Mouse (Mus musculus): ENCODE results near the gene Cntn4. TPM values are rescaled to one million over a fixed set of nuclear protein-coding genes. Genes with fewer than 3 reads are reported as not detected.

The Cntn4 gene
- polyA plus RNA-seq, 1 experiment from 2014 or later: not detected

DNA sequence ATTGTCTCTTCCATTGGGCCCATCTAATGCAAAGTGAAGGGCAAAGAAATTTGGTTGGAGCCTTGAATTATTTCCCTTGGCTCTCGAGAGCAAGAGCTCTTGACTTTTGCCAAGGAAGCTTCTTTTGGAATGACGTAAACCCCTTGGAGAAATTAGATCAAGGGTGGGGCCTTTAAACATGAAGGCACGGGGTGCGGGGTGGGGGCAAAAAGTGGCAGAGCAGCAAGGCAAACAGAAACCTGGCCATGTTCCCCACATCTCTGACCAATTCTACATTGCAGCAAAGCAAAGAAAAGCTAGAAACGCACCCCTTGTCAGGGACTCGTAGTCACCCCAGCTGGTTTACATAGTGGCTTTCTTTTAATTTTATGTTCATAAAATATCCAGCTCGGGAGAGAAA lies 887.9 kb downstream of the Cntn4 start:
- WGBS (ENCODE audit: insufficient replicate concordance): 62% methylated on average over 7 of the region's 7 CpGs
- Histone ChIP-seq H3K4me1 (replicated peaks) (no peaks in the 10 kb centered on the region), H3K27me3 (no peaks in the 10 kb centered on the region), H3K4me3 (replicated peaks) (no peak overlapping the region), H3K4me2 (no peak overlapping the region), H3K36me3 (replicated peaks) (no peaks in the 10 kb centered on the region), H3K27ac (replicated peaks) (no peak overlapping the region), H3K9ac (no peak overlapping the region), H3K9me3 (replicated peaks) (no peaks in the 10 kb centered on the region)
- ATAC-seq (ENCODE audit: insufficient read depth): no peak

DNA sequence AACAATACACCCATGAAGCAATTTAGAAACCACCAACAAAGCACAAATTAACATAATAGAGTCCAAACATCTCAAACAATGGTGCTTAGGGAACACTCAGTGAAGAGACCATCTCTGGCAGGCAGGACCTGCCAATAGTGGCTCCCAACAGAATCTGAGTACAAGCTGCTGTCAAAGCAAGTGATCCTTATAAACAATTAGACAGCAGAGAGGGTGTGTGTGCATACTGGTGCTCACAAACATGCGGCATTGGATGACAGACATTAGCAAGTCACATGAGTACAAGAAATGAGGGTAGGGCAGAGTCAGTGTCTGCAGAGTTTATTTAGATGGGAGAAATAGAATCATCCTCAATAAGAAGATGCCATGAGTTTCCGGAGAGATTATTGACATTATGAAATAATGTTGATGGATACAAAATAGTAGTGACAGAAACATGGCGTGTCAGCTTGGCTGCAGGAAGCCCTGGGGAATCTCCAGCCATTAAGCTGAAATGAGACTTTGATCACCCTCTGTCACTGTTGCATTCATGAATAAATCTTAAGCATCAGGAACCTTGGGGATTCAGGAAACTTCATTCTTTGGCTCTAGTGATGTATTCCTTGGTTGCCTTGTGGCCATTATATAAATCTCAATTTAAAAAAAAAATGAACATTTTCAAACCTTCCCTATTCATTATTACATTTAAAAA lies 888.5 kb downstream of the Cntn4 start:
- H3K4me2 ChIP-seq: no peak overlapping the region
- no peak overlapping the region for H3K4me3 ChIP-seq (replicated peaks)
- no peak overlapping the region for H3K9ac ChIP-seq
- H3K4me1 ChIP-seq (replicated peaks): no peaks in the 10 kb centered on the region
- ATAC-seq (ENCODE audit: insufficient read depth): no peak
- no peaks in the 10 kb centered on the region for H3K27me3 ChIP-seq
- 69% methylated on average over 3 of the region's 3 CpGs for WGBS (ENCODE audit: insufficient replicate concordance)
- H3K27ac ChIP-seq (replicated peaks): no peak overlapping the region
- no peaks in the 10 kb centered on the region for H3K36me3 ChIP-seq (replicated peaks)
- no peaks in the 10 kb centered on the region for H3K9me3 ChIP-seq (replicated peaks)

GRCm38 (mm10) chr6:106566929-106567621 lies 889.6 kb downstream of the Cntn4 start:
- Histone ChIP-seq H3K9me3 (replicated peaks) (no peaks in the 10 kb centered on the region), H3K4me3 (replicated peaks) (no peak overlapping the region), H3K4me2 (no peak overlapping the region), H3K4me1 (replicated peaks) (no peaks in the 10 kb centered on the region), H3K9ac (no peak overlapping the region), H3K27me3 (no peaks in the 10 kb centered on the region), H3K36me3 (replicated peaks) (no peaks in the 10 kb centered on the region), H3K27ac (replicated peaks) (no peak overlapping the region)
- no peak for ATAC-seq (ENCODE audit: insufficient read depth)
- WGBS (ENCODE audit: insufficient replicate concordance): 66% methylated on average over 11 of the region's 11 CpGs

DNA sequence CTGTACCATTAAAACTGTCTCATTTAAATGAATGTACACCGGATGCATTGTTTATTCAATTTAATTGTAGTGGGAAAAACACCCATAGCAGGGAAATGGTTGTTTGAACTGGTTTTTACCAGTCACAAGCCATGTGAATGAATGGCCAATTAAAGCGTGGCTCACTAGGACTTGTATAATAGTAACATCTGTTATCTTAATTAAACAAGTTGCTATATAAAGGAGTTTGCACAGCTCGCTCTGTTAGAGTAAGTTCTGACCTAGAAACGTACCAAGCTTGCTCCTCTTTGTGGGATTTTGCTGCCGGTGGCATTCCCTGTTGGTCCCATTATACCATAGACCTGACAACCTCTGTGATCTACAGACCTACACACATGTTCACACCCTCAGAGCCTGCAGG lies 902.7 kb downstream of the Cntn4 start:
- Histone ChIP-seq H3K9me3 (replicated peaks) (no peaks in the 10 kb centered on the region), H3K4me1 (replicated peaks) (no peaks in the 10 kb centered on the region), H3K4me3 (replicated peaks) (no peak overlapping the region), H3K36me3 (replicated peaks) (no peaks in the 10 kb centered on the region), H3K27me3 (no peaks in the 10 kb centered on the region), H3K27ac (replicated peaks) (no peak overlapping the region), H3K4me2 (no peak overlapping the region), H3K9ac (no peak overlapping the region)
- no peak for ATAC-seq (ENCODE audit: insufficient read depth)
- WGBS (ENCODE audit: insufficient replicate concordance): 45% methylated on average over 5 of the region's 5 CpGs

DNA sequence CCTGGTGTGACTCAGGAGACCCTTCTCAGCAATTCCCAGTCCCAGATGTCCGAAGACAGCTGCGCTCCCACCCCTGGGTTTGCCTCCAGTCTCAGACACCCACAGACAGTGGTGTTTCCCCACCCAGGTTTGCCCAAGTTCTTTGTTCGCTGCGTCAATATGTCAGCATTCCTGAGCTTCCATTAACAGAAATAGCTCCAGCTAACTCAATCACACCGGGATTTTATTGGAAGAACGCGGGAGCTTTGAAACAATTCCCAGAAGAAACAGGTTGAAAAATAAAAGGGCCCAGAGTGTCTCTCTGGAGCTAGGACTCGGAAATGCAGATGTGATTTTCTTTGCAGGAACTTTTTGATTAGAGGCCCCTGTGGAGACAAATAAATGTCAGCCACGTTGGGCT lies 916.3 kb downstream of the Cntn4 start:
- Histone ChIP-seq H3K4me1 (replicated peaks) (no peaks in the 10 kb centered on the region), H3K9me3 (replicated peaks) (no peaks in the 10 kb centered on the region), H3K4me2 (no peak overlapping the region), H3K27ac (replicated peaks) (no peak overlapping the region), H3K9ac (no peak overlapping the region), H3K4me3 (replicated peaks) (no peak overlapping the region), H3K27me3 (no peaks in the 10 kb centered on the region), H3K36me3 (replicated peaks) (no peaks in the 10 kb centered on the region)
- WGBS (ENCODE audit: insufficient replicate concordance): 27% methylated on average over 9 of the region's 9 CpGs
- no peak for ATAC-seq (ENCODE audit: insufficient read depth)

- Histone ChIP-seq H3K9me3 (replicated peaks) (no peaks in the 10 kb centered on the region), H3K27me3 (no peaks in the 10 kb centered on the region), H3K9ac (no peak overlapping the region), H3K4me2 (no peak overlapping the region), H3K27ac (replicated peaks) (no peak overlapping the region), H3K4me3 (replicated peaks) (no peak overlapping the region), H3K4me1 (replicated peaks) (no peaks in the 10 kb centered on the region), H3K36me3 (replicated peaks) (no peaks in the 10 kb centered on the region)
- ATAC-seq (ENCODE audit: insufficient read depth): no peak
- 75% methylated on average over 3 of the region's 3 CpGs for WGBS (ENCODE audit: insufficient replicate concordance)
Measured at GRCm38 (mm10) chr6:106617081-106617480, 939.6 kb downstream of the Cntn4 start.

DNA sequence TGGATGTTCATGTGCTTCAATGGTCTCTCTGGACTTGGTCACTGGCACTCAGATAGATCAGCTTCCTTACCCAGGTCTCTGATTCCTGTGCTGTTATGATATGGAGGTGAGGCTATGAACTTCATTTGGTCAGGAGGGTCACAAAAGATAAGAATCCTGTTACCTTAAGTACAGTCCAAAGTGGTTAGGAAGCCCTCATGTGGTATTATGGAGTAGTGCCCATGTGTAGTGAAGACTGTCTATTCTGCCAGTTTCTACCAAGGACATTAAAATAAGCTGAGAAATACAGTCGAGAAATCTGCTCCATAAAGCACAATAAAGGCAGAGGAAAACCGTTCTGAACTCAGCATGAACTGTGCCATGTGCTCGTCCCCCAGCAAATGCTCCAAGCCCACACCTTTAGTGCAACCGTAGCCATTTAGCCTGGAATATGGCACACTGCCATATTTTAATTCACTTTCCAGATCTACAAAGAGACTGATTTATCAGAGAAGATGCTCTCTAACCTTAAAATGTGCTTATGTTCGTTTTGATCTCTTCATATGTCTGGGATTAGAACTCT lies 943.8 kb downstream of the Cntn4 start:
- no peaks in the 10 kb centered on the region for H3K9me3 ChIP-seq (replicated peaks)
- H3K9ac ChIP-seq: no peak overlapping the region
- H3K4me3 ChIP-seq (replicated peaks): no peak overlapping the region
- no peak for ATAC-seq (ENCODE audit: insufficient read depth)
- H3K36me3 ChIP-seq (replicated peaks): no peaks in the 10 kb centered on the region
- no peaks in the 10 kb centered on the region for H3K27me3 ChIP-seq
- no peaks in the 10 kb centered on the region for H3K4me1 ChIP-seq (replicated peaks)
- no peak overlapping the region for H3K4me2 ChIP-seq
- no peak overlapping the region for H3K27ac ChIP-seq (replicated peaks)
- WGBS (ENCODE audit: insufficient replicate concordance): 51% methylated on average over 5 of the region's 5 CpGs

DNA sequence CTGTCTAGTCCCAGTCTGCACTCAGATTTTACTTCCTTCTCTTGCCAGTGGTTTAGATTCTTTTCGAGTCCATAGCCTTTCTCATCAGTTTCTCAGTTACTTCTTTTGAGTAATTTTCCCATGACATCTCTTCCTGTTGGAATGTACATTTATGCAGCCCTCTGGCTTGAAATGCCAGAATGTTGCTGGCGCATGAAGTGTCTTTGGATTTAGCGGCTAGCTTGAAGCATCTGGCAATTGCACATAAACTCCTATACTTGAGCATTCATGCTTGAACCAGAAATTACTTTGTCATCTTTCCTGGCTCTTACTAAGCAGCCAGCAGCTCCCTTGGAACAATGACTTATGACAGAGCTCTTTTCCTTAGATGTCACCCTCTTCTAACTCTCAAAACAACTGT lies 965.6 kb downstream of the Cntn4 start:
- Histone ChIP-seq H3K9me3 (replicated peaks) (no peaks in the 10 kb centered on the region), H3K27me3 (no peaks in the 10 kb centered on the region), H3K4me1 (replicated peaks) (no peaks in the 10 kb centered on the region), H3K9ac (no peak overlapping the region), H3K4me2 (no peak overlapping the region), H3K27ac (replicated peaks) (no peak overlapping the region), H3K36me3 (replicated peaks) (no peaks in the 10 kb centered on the region), H3K4me3 (replicated peaks) (no peak overlapping the region)
- no peak for ATAC-seq (ENCODE audit: insufficient read depth)
- 62% methylated on average over 3 of the region's 3 CpGs for WGBS (ENCODE audit: insufficient replicate concordance)

- ATAC-seq (ENCODE audit: insufficient read depth): no peak
- H3K4me2 ChIP-seq: no peak overlapping the region
- no peak overlapping the region for H3K9ac ChIP-seq
- WGBS (ENCODE audit: insufficient replicate concordance): 29% methylated on average over 5 of the region's 5 CpGs
- H3K27me3 ChIP-seq: no peaks in the 10 kb centered on the region
- H3K36me3 ChIP-seq (replicated peaks): no peaks in the 10 kb centered on the region
- no peaks in the 10 kb centered on the region for H3K4me1 ChIP-seq (replicated peaks)
- H3K4me3 ChIP-seq (replicated peaks): no peak overlapping the region
- H3K9me3 ChIP-seq (replicated peaks): no peaks in the 10 kb centered on the region
- no peak overlapping the region for H3K27ac ChIP-seq (replicated peaks)
Measured at GRCm38 (mm10) chr6:106645496-106646211, 968.2 kb downstream of the Cntn4 start.

DNA sequence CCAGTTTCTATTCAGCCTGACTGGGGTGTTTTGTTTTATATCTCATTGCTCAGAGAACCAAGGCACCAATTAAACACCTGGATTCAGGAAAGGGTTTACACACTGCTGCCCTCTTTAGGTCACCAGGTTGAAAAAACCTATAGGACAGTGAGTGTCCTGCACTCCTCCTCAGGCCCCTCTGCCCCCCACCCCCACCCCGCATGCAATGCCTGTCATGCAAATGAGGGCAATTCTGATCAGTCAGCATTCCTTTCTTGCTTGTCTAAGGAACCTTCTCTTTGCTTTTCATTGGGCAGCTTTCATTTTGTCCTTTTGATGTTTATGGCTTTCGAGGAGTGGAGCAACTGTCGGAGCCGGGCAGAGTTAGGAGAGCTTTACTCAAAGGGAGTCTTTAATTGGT lies 969.5 kb downstream of the Cntn4 start:
- no peaks in the 10 kb centered on the region for H3K9me3 ChIP-seq (replicated peaks)
- ATAC-seq (ENCODE audit: insufficient read depth): no peak
- no peaks in the 10 kb centered on the region for H3K36me3 ChIP-seq (replicated peaks)
- H3K4me2 ChIP-seq: no peak overlapping the region
- H3K9ac ChIP-seq: no peak overlapping the region
- H3K4me1 ChIP-seq (replicated peaks): no peaks in the 10 kb centered on the region
- H3K4me3 ChIP-seq (replicated peaks): no peak overlapping the region
- H3K27me3 ChIP-seq: no peaks in the 10 kb centered on the region
- 32% methylated on average over 4 of the region's 4 CpGs for WGBS (ENCODE audit: insufficient replicate concordance)
- no peak overlapping the region for H3K27ac ChIP-seq (replicated peaks)
